Mouse (Mus musculus): ENCODE measurements at regions not wholly inside any gene's neighbourhood (a gene's known extent, or its start where the extent isn't known, plus 50 kb on each side); places are given as distances from the start of the nearest gene placed in this dataset.

- no peak for DNase-seq
- Histone ChIP-seq H3K36me3 (ENCODE audit: control insufficient read depth, insufficient read depth, low read length) (no peaks in the 10 kb centered on the region), H3K4me1 (replicated peaks; ENCODE audit: control insufficient read depth, insufficient read depth, low read length) (no peaks in the 10 kb centered on the region), H3K27me3 (ENCODE audit: control insufficient read depth, insufficient read depth, low read length) (no peaks in the 10 kb centered on the region), H3K4me3 (ENCODE audit: control insufficient read depth, insufficient read depth, low read length) (no peak overlapping the region), H3K27ac (ENCODE audit: control insufficient read depth, insufficient read depth, low read length) (no peak overlapping the region)
- 85% methylated on average over 7 of the region's 7 CpGs for WGBS
- TF ChIP-seq CTCF (IDR thresholded peaks at IDR 0.05; ENCODE audit: borderline replicate concordance, control insufficient read depth, extremely low read depth, insufficient read depth, low read length, poor library complexity) (no peak), POLR2A (IDR thresholded peaks at IDR 0.05; ENCODE audit: control insufficient read depth, extremely low read depth, insufficient read depth, low read length, poor library complexity) (no peak)
Measured at GRCm38 (mm10) chr14:102511691-102512383, 470.6 kb downstream of the Kctd12 start.

GRCm38 (mm10) chr14:102510387-102510786 is 472.1 kb downstream of the Kctd12 start:
- TF ChIP-seq CTCF (IDR thresholded peaks at IDR 0.05; ENCODE audit: borderline replicate concordance, control insufficient read depth, extremely low read depth, insufficient read depth, low read length, poor library complexity), result peak; percentile 71; the same call in 1 of the 2 replicates
- no peak for TF ChIP-seq POLR2A (IDR thresholded peaks at IDR 0.05; ENCODE audit: control insufficient read depth, extremely low read depth, insufficient read depth, low read length, poor library complexity)
- no peaks in the 10 kb centered on the region for H3K36me3 ChIP-seq (ENCODE audit: control insufficient read depth, insufficient read depth, low read length)
- WGBS, result 36% methylated on average over 4 of the region's 4 CpGs
- no peak overlapping the region for H3K4me3 ChIP-seq (ENCODE audit: control insufficient read depth, insufficient read depth, low read length)
- peak; percentile 34 for DNase-seq
- no peaks in the 10 kb centered on the region for H3K4me1 ChIP-seq (replicated peaks; ENCODE audit: control insufficient read depth, insufficient read depth, low read length)
- no peaks in the 10 kb centered on the region for H3K27me3 ChIP-seq (ENCODE audit: control insufficient read depth, insufficient read depth, low read length)
- no peak overlapping the region for H3K27ac ChIP-seq (ENCODE audit: control insufficient read depth, insufficient read depth, low read length)

- no peak for TF ChIP-seq CTCF (IDR thresholded peaks at IDR 0.05; ENCODE audit: borderline replicate concordance, control insufficient read depth, extremely low read depth, insufficient read depth, low read length, poor library complexity)
- TF ChIP-seq POLR2A (IDR thresholded peaks at IDR 0.05; ENCODE audit: control insufficient read depth, extremely low read depth, insufficient read depth, low read length, poor library complexity), result no peak
- Histone ChIP-seq H3K4me1 (replicated peaks; ENCODE audit: control insufficient read depth, insufficient read depth, low read length) (no peaks in the 10 kb centered on the region), H3K27ac (ENCODE audit: control insufficient read depth, insufficient read depth, low read length) (no peak overlapping the region), H3K4me3 (ENCODE audit: control insufficient read depth, insufficient read depth, low read length) (no peak overlapping the region), H3K36me3 (ENCODE audit: control insufficient read depth, insufficient read depth, low read length) (no peaks in the 10 kb centered on the region), H3K27me3 (ENCODE audit: control insufficient read depth, insufficient read depth, low read length) (no peaks in the 10 kb centered on the region)
- 73% methylated on average over 3 of the region's 3 CpGs for WGBS
- DNase-seq, result no peak
Measured at GRCm38 (mm10) chr14:102505696-102506321, 476.6 kb downstream of the Kctd12 start.

- TF ChIP-seq CTCF (IDR thresholded peaks at IDR 0.05; ENCODE audit: borderline replicate concordance, control insufficient read depth, extremely low read depth, insufficient read depth, low read length, poor library complexity), result no peak
- no peak for TF ChIP-seq POLR2A (IDR thresholded peaks at IDR 0.05; ENCODE audit: control insufficient read depth, extremely low read depth, insufficient read depth, low read length, poor library complexity)
- Histone ChIP-seq H3K27me3 (ENCODE audit: control insufficient read depth, insufficient read depth, low read length) (no peaks in the 10 kb centered on the region), H3K4me3 (ENCODE audit: control insufficient read depth, insufficient read depth, low read length) (no peak overlapping the region), H3K27ac (ENCODE audit: control insufficient read depth, insufficient read depth, low read length) (no peak overlapping the region), H3K4me1 (replicated peaks; ENCODE audit: control insufficient read depth, insufficient read depth, low read length) (no peaks in the 10 kb centered on the region), H3K36me3 (ENCODE audit: control insufficient read depth, insufficient read depth, low read length) (no peaks in the 10 kb centered on the region)
- DNase-seq, result no peak
- 96% methylated on average over 1 of the region's 1 CpGs for WGBS
Measured at GRCm38 (mm10) chr14:102497179-102497578, 485.3 kb downstream of the Kctd12 start.

- no peak for DNase-seq
- Histone ChIP-seq H3K27me3 (ENCODE audit: control insufficient read depth, insufficient read depth, low read length) (no peaks in the 10 kb centered on the region), H3K36me3 (ENCODE audit: control insufficient read depth, insufficient read depth, low read length) (no peaks in the 10 kb centered on the region), H3K4me3 (ENCODE audit: control insufficient read depth, insufficient read depth, low read length) (no peak overlapping the region), H3K27ac (ENCODE audit: control insufficient read depth, insufficient read depth, low read length) (no peak overlapping the region), H3K4me1 (replicated peaks; ENCODE audit: control insufficient read depth, insufficient read depth, low read length) (no peaks in the 10 kb centered on the region)
- WGBS, result 17% methylated on average over 2 of the region's 2 CpGs
- TF ChIP-seq POLR2A (IDR thresholded peaks at IDR 0.05; ENCODE audit: control insufficient read depth, extremely low read depth, insufficient read depth, low read length, poor library complexity) (no peak), CTCF (IDR thresholded peaks at IDR 0.05; ENCODE audit: borderline replicate concordance, control insufficient read depth, extremely low read depth, insufficient read depth, low read length, poor library complexity) (no peak)
Measured at GRCm38 (mm10) chr14:102492376-102492775, 490.1 kb downstream of the Kctd12 start.

- Histone ChIP-seq H3K36me3 (ENCODE audit: control insufficient read depth, insufficient read depth, low read length) (no peaks in the 10 kb centered on the region), H3K27ac (ENCODE audit: control insufficient read depth, insufficient read depth, low read length) (no peak overlapping the region), H3K4me3 (ENCODE audit: control insufficient read depth, insufficient read depth, low read length) (no peak overlapping the region), H3K4me1 (replicated peaks; ENCODE audit: control insufficient read depth, insufficient read depth, low read length) (no peaks in the 10 kb centered on the region), H3K27me3 (ENCODE audit: control insufficient read depth, insufficient read depth, low read length) (no peaks in the 10 kb centered on the region)
- WGBS, result 15% methylated on average over 1 of the region's 1 CpGs
- no peak for DNase-seq
- TF ChIP-seq POLR2A (IDR thresholded peaks at IDR 0.05; ENCODE audit: control insufficient read depth, extremely low read depth, insufficient read depth, low read length, poor library complexity), result no peak
- no peak for TF ChIP-seq CTCF (IDR thresholded peaks at IDR 0.05; ENCODE audit: borderline replicate concordance, control insufficient read depth, extremely low read depth, insufficient read depth, low read length, poor library complexity)
Measured at GRCm38 (mm10) chr14:102491205-102491604, 491.2 kb downstream of the Kctd12 start.

All from thymus, adult 2 months (tissue).